Mouse (Mus musculus) layer of hippocampus, adult 11-12 months (tissue): ENCODE results near the gene Jam3.
A peak's percentile ranks its signal among the peaks of the same experiment; 100 is the strongest.

Experiments
- DNase-seq: peaks from one replicate; pipeline ENCODE4 v3.0.0; 2022; ENCODE audit warnings: low spot score

Gene Jam3

DNA sequence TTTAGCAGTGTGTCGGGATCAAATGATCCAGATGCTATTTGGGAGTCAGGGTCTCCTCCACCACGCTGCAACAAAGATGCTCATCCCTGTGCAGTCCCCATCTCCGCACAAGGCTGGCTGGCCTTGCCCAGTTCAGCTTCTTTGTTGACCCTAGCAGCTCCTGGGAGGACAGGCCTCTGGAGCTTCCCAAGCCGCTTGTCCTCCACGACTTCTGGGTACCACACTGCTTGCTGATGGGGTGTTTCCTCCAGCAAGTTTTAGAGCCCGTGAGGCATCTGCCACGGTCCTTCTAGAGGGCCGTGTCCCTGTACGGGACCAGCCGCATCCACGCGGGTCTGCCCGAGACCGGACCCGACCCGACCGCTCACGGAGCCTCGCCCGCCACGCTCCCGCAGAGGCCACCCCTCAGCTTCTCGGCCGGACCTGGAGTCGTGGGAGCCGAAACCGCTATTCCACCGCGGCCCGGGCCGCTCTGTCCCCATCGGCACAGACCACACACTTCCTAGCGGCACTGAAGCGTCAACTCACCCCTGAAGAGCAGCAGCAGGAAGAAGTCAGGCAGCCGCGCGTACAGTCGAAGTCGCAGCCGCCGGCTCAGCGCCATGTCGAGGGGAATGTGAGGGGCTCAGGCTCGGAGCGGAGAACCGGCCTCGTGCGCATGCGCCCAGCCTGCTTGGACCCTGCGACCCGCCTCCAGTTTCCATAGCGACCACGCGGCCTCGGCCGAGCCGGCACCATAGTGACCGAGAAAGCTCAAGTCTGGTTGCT, at the start of gene Jam3:
Gene Jam3, minus strand, starts transcription at position 659 of the 768 bp plus-strand sequence.
- peak; percentile 95 for DNase-seq

DNA sequence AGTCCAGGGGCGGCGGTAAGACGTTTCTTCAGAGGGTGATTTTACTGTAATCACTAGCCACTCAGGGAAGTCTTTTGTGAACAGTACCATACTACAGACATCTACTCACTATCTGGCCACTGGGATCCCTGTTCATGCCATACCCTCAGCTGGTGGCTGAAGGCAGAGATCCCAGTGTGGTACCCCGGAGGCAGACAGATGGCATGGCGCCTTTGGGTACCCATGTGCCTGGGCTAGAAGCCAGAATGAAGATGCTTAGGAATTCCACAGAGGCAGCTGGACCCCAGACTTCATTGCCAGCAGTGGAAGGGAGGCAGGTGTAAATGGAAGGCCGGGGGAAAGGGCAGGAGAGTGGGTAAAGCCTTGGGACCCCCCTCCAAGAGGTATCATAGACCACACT, 49.0 kb upstream of the Jam3 start:
- DNase-seq, result no peak

- DNase-seq, result peak; percentile 69
Measured at GRCm38 (mm10) chr9:27203134-27203533, 47.9 kb upstream of the Jam3 start.

- no peak for DNase-seq
Measured at GRCm38 (mm10) chr9:27201472-27202219, 46.4 kb upstream of the Jam3 start.

GRCm38 (mm10) chr9:27193592-27194080, 38.4 kb upstream of the Jam3 start:
- DNase-seq, result peak; percentile 74

- no peak for DNase-seq
Measured at GRCm38 (mm10) chr9:27192761-27193591, 37.8 kb upstream of the Jam3 start.

GRCm38 (mm10) chr9:27192001-27192760, 37.0 kb upstream of the Jam3 start:
- DNase-seq, result peak; percentile 76

DNA sequence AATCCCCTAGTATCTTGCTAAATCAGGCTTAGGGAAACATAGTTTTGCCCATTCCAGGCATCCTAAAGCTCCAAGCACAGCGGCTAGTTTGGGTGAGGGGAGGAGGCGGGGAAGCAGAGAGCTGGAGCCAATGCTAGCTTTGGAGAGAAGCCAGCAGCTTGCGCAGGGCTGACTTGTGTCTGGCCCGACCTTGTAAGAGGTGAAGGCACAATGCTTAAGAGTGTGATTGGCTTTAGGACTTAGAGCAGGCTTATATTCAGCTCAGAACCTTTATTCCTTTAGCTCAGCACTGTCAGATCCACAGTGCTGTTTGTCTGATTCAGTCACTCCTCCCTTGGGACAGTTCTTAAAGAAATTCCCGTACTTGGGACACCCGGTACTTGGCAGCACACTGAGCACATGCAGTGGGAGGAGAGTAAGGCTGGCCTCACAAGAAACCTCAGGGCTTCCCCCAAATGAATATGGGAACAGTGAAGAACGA, 36.3 kb upstream of the Jam3 start:
- DNase-seq, result no peak

GRCm38 (mm10) chr9:27190461-27190860, 35.2 kb upstream of the Jam3 start:
- DNase-seq, result no peak

DNA sequence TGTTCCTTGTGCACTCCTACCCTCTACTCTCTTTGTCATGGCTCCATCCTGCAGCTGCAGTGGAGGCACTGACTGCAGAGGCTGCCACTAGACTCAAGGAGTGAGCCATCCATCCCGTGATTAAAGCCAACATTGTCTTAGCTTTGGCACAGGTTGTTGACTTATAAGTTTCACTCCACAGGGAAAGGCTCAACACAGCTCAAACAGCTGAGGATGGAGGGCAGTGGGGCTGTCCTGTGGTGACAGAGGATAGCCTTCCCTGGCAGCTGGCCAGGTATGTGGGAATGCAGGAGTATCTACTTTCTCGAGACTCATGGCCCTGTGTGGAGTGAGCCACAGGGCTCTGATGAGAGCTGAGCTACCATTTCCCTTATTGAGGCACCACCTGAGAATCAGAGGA, 34.1 kb upstream of the Jam3 start:
- no peak for DNase-seq

DNA sequence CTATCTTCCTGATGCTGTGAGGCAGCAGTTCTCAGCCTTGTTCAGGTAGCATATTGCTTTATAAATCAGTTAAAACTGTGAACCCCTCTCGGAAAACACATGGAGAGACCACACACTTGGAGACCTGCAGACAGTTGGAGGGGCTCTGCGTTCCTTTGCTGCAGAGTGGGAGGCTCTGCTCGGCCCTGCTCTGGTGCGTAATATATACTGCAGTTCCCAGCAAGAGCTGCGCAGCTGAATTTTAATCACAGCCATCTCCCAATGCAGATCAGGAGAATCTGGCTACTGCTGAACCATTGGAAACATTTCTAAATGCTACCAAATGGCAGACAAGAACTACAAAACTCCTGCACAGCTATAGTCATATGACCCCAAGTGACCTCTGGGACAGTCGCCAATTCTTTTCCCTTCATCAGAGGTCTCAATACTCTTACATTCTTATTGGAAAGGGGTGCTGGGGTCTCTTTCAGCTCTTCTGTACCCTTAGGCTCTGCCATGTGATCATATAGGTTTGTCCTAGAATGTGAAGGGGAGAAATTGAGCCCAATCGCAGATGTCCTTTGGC, 33.5 kb upstream of the Jam3 start:
- DNase-seq, result no peak

GRCm38 (mm10) chr9:27185820-27186219, 30.6 kb upstream of the Jam3 start:
- DNase-seq, result no peak

- no peak for DNase-seq
Measured at GRCm38 (mm10) chr9:27182087-27182486, 26.9 kb upstream of the Jam3 start.

GRCm38 (mm10) chr9:27180492-27180891, 25.3 kb upstream of the Jam3 start:
- no peak for DNase-seq

DNA sequence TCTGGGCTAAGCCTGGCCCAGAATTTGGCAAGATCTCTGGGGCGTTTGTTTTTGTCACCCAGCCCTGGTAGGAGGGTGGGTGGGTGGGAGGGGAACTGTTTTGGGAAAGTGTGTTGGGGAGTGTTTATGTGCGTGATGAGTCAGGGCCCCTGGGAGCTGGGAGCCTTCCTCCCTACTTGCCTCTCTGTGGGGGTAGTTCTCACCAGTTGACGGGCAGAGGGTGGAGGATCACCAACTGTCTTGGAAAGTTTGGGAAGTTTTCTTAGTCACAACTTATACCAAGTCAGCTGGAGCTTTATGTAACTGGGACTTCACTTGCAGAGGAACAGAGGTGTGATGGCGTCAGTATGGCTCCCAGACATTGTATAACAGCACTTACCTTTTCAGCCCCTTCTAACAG, 23.7 kb upstream of the Jam3 start:
- DNase-seq, result no peak

GRCm38 (mm10) chr9:27176154-27176553, 20.9 kb upstream of the Jam3 start:
- peak; percentile 77 for DNase-seq

DNA sequence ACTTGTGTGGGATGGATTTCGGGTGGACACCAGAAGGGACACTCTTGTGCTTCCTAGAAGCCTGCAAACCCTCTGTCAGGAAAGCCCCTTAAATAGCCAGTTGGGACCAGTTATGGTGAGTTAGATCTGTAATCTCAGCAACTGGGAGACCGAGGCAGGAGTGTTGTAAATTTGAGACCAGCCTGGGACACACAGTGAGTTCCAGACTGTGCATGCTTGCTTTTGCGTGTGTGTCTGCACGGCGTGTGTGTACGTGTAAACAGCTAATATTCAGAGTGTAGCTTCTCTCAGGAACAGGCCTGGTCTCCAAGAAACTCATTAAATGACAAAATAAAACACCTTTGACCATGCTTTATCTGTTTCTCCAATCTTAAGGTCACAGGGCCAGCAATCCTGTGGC, 20.5 kb upstream of the Jam3 start:
- DNase-seq, result no peak

DNA sequence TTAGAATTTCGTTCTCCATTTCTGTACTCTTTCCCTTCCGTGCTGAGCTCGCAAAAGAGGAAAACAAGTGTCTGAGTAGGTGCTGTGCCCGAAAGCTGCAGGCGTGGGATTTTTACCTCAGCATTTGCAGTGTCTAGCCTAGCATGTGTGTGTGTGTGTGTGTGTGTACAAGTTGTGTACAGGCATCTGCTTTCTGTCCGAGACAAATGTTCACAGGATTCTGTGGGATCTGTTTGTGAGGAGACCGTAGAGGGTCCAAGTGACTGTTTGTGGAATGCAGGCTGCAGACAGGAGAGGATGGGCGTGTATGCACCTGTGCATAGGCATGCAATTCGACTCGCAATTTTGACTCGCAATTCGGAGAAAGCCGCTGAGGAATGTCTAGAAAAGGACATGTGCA, 20.0 kb upstream of the Jam3 start:
- DNase-seq, result peak; percentile 45

GRCm38 (mm10) chr9:27174079-27174478, 18.9 kb upstream of the Jam3 start:
- DNase-seq, result peak; percentile 71

DNA sequence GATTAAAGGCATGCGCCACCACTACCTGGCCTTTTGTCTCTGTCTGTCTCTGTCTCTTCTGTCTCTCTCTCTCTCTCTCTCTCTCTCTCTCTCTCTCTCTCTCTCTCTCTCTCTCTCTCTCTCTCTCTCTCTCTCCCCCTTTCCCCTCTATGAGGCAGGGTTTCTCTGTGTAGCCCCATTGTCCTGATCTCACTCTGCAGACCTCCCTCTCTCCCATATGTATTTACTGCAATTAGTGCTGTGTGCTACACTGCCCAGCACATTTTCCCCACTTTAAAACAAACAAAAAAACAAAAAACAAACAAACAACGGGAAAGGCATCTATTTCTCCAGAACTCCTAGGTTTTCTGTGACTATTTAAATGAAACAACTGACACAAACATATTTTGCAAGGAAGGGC, 18.4 kb upstream of the Jam3 start:
- DNase-seq, result no peak

GRCm38 (mm10) chr9:27172839-27173238, 17.6 kb upstream of the Jam3 start:
- DNase-seq, result no peak
